Comparison of ENCODE assay signal across 13 mouse cellular contexts in genomic region chr15:94263866-94264496, GRCm38 (mm10).
DNase-seq lines count a peak whose midpoint lies in the region; ATAC-seq and TF ChIP-seq lines count a peak whose summit lies in the region.
"Had no signal": no experiment of that assay in that cellular context is flagged by ENCODE, and none has a peak within 500 bp of the region (broad histone marks: within the 10 kb centered on the region; RNA-seq: fewer than 3 reads in every experiment).

No protein-coding gene starts in this region.

- H3K27me3 ChIP-seq in lung, embryonic 15.5 days = no peaks in the 10 kb centered on the region
- H3K27me3 ChIP-seq: CH12.LX; embryonic facial prominence, embryonic 15.5 days had no signal

- no peak overlapping the region for H3K4me3 ChIP-seq in gastrocnemius, adult 2 months
- H3K4me3 ChIP-seq in lung, embryonic 15.5 days = no peak overlapping the region
- no peak overlapping the region for H3K4me3 ChIP-seq in lung, adult 2 months (replicated peaks; ENCODE audit: extremely low read depth, low read depth, low read length)
- H3K4me3 ChIP-seq: embryonic facial prominence, embryonic 15.5 days; myocyte had no signal

- 33% methylated on average over 8 of the region's 8 CpGs for WGBS in lung, embryonic 15.5 days
- WGBS in lung, adult 2 months = 36% methylated on average over 8 of the region's 8 CpGs

- intact Hi-C loops in gastrocnemius, adult 2 months (cut with DNase I) = no loop called here
- intact Hi-C loops in left cerebral cortex, postnatal 25 days (cut with DNase I) = no loop called here

- no peak overlapping the region for H3K9ac ChIP-seq in lung, embryonic 15.5 days
- H3K9ac ChIP-seq: embryonic facial prominence, embryonic 15.5 days had no signal

- H3K27ac ChIP-seq in gastrocnemius, adult 2 months = no peak overlapping the region
- H3K27ac ChIP-seq in lung, embryonic 15.5 days = 0 out of 2 replicates have a peak overlapping the region, but pooled peaks have one; percentile 25
- H3K27ac ChIP-seq: embryonic facial prominence, embryonic 15.5 days; kidney, postnatal 0 days had no signal

- no peak overlapping the region for H3K4me2 ChIP-seq in lung, embryonic 15.5 days
- H3K4me2 ChIP-seq: embryonic facial prominence, embryonic 15.5 days had no signal

- H3K4me1 ChIP-seq in lung, embryonic 15.5 days = peaks cover 13% of the 10 kb centered on the region
- H3K4me1 ChIP-seq in lung, adult 2 months (ENCODE audit: control insufficient read depth, insufficient read depth, low read length) = no peaks in the 10 kb centered on the region

- H3K36me3 ChIP-seq in lung, embryonic 15.5 days = no peaks in the 10 kb centered on the region
- H3K36me3 ChIP-seq: embryonic facial prominence, embryonic 15.5 days had no signal

- TF ChIP-seq POLR2A in lung, adult 2 months (IDR thresholded peaks at IDR 0.05; ENCODE audit: borderline replicate concordance, extremely low read depth, low read depth, low read length) = no peak

- no peak for TF ChIP-seq CTCF in gastrocnemius, adult 2 months (IDR thresholded peaks at IDR 0.05)
- TF ChIP-seq CTCF in lung, adult 2 months (IDR thresholded peaks at IDR 0.05; ENCODE audit: insufficient read depth, low read length) = no peak

- no peaks in the 10 kb centered on the region for H3K9me3 ChIP-seq in lung, embryonic 15.5 days
- H3K9me3 ChIP-seq: embryonic facial prominence, embryonic 15.5 days had no signal

- DNase-seq in gastrocnemius, adult 2 months = peak; percentile 32
- DNase-seq in gastrocnemius, postnatal 4 days (ENCODE audit: low spot score in 2 of 2) = no peak
- no peak for DNase-seq in lung, adult 2 months
- DNase-seq in cerebellum, adult 9-10 months = peak; percentile 21
- peak; percentile 20 for DNase-seq in lung, postnatal 14 days
- DNase-seq in heart, adult 9 months (ENCODE audit: low spot score in 2 of 2) = no peak
- no peak for DNase-seq in left cerebral cortex, postnatal 25 days (ENCODE audit: low spot score in 2 of 2)
- DNase-seq: thymus, postnatal 4 days had no signal

- peak; percentile 58; the same call in 1 of the 2 replicates for ATAC-seq in lung, embryonic 15.5 days (ENCODE audit: borderline replicate concordance, extremely low read depth, low FRiP score, low TSS enrichment)

Comparison
In these comparisons a context has a peak if more than half of its experiments do, and no peak if none do; other contexts are left out.
1. DNase-seq: peak in gastrocnemius, adult 2 months (single experiment), cerebellum, adult 9-10 months (single experiment) and lung, postnatal 14 days (single experiment); none in gastrocnemius, postnatal 4 days (0 of 2), lung, adult 2 months (single experiment), heart, adult 9 months (0 of 2) and left cerebral cortex, postnatal 25 days (0 of 2).